Mouse (Mus musculus) heart, embryonic 11.5 days (tissue): ENCODE data around the gene Ap1g1. TPM values are rescaled to one million over a fixed set of nuclear protein-coding genes. Genes with fewer than 3 reads are reported as not detected.

Experiments
- ATAC-seq: fragments of 200-750 bp; cut with Nextera tagmentation; replicated peaks from 2 replicates; pipeline ENCODE4 v1.8.0; 2017; ENCODE audit warnings: moderate library complexity; ENCODE audit not compliant: insufficient number of reproducible peaks, low FRiP score, low TSS enrichment
- H3K27ac ChIP-seq: fragments of 300-500 bp; sonication (generic); 2 replicates; pipeline ENCODE4 v1.5.1; 2014; ENCODE audit warnings: mild to moderate bottlenecking, low read depth, low read length
- H3K27me3 ChIP-seq: fragments of 300-500 bp; sonication (generic); 2 replicates; pipeline ENCODE4 v1.6.1; 2014; ENCODE audit warnings: mild to moderate bottlenecking, low read length, mixed read lengths; ENCODE audit not compliant: control insufficient read depth, insufficient read depth
- H3K36me3 ChIP-seq: fragments of 300-500 bp; sonication (generic); 2 replicates; pipeline ENCODE4 v1.6.1; 2014; ENCODE audit warnings: mild to moderate bottlenecking, low read length, moderate library complexity, mixed read lengths; ENCODE audit not compliant: control insufficient read depth, insufficient read depth
- H3K4me1 ChIP-seq: fragments of 300-500 bp; sonication (generic); 2 replicates; pipeline ENCODE4 v1.6.1; 2014; ENCODE audit warnings: low read length; ENCODE audit not compliant: control insufficient read depth, insufficient read depth
- H3K4me2 ChIP-seq: fragments of 300-500 bp; sonication (generic); 2 replicates; pipeline ENCODE4 v1.6.1; 2014; ENCODE audit warnings: mild to moderate bottlenecking, moderate library complexity
- H3K4me3 ChIP-seq: fragments of 300-500 bp; sonication (generic); 2 replicates; pipeline ENCODE4 v1.5.1; 2014; ENCODE audit warnings: low read depth, low read length
- H3K9ac ChIP-seq: fragments of 300-500 bp; sonication (generic); 2 replicates; pipeline ENCODE4 v1.6.1; 2014; ENCODE audit warnings: mild to moderate bottlenecking, low read depth, low read length, moderate library complexity
- H3K9me3 ChIP-seq: fragments of 300-500 bp; sonication (generic); replicated peaks from 2 replicates; pipeline ENCODE4 v1.6.1; 2016; ENCODE audit warnings: low read length; ENCODE audit not compliant: control insufficient read depth
- WGBS: fragments of 180-500 bp; shearing (Covaris S2); extraction: QIAGEN DNeasy Blood & Tissue Kit; methylation state at CpG from one replicate; pipeline ENCODE4 v1.1.7; 2014; ENCODE audit not compliant: insufficient replicate concordance; 5-methylcytosine and 5-hydroxymethylcytosine counted together
- polyA plus RNA-seq: library from polyadenylated mRNA; unstranded; fragments of >200 nt; fragmentation: Nextera tagmentation; extraction: Ambion mirVana; gene quantifications from 2 replicates; pipeline ENCODE4 v1.2.1, GENCODE M21; 2014

Gene Ap1g1
- polyA plus RNA-seq, 1 experiment from 2014 or later, result 22.1 TPM

GRCm38 (mm10) chr8:109823561-109823960, 45.2 kb downstream of the Ap1g1 start:
- no peak overlapping the region for H3K4me2 ChIP-seq
- H3K4me1 ChIP-seq, result no peaks in the 10 kb centered on the region
- no peaks in the 10 kb centered on the region for H3K9me3 ChIP-seq
- H3K36me3 ChIP-seq, result no peaks in the 10 kb centered on the region; the same call in 1 of the 2 replicates
- H3K27ac ChIP-seq, result no peak overlapping the region
- WGBS, result 92% methylated on average over 2 of the region's 2 CpGs
- H3K9ac ChIP-seq, result no peak overlapping the region
- H3K27me3 ChIP-seq, result no peaks in the 10 kb centered on the region
- ATAC-seq, result no peak
- no peak overlapping the region for H3K4me3 ChIP-seq

GRCm38 (mm10) chr8:109839822-109840221, 61.5 kb downstream of the Ap1g1 start:
- Histone ChIP-seq H3K9me3 (no peaks in the 10 kb centered on the region), H3K27me3 (no peaks in the 10 kb centered on the region), H3K4me3 (no peak overlapping the region), H3K4me1 (no peaks in the 10 kb centered on the region), H3K9ac (no peak overlapping the region), H3K27ac (no peak overlapping the region), H3K36me3 (peaks cover 10% of the 10 kb centered on the region), H3K4me2 (no peak overlapping the region)
- WGBS, result 96% methylated on average over 2 of the region's 2 CpGs
- no peak for ATAC-seq

GRCm38 (mm10) chr8:109842468-109842867, 64.1 kb downstream of the Ap1g1 start:
- Histone ChIP-seq H3K9ac (no peak overlapping the region), H3K4me1 (no peaks in the 10 kb centered on the region), H3K36me3 (peaks cover 13% of the 10 kb centered on the region), H3K4me3 (no peak overlapping the region), H3K9me3 (no peaks in the 10 kb centered on the region), H3K27ac (no peak overlapping the region), H3K27me3 (no peaks in the 10 kb centered on the region), H3K4me2 (no peak overlapping the region)
- WGBS, result 88% methylated on average over 1 of the region's 1 CpGs
- ATAC-seq, result no peak

GRCm38 (mm10) chr8:109847866-109848265, 69.5 kb downstream of the Ap1g1 start:
- 0 out of 2 replicates have a peak, but pooled peaks cover 7% of the 10 kb centered on the region for H3K4me1 ChIP-seq
- no peak overlapping the region for H3K4me3 ChIP-seq
- 52% methylated on average over 2 of the region's 2 CpGs for WGBS
- no peak overlapping the region for H3K4me2 ChIP-seq
- H3K27ac ChIP-seq, result peak overlapping the region; percentile 7; the same call in 1 of the 2 replicates
- no peak for ATAC-seq
- no peaks in the 10 kb centered on the region for H3K27me3 ChIP-seq
- H3K9me3 ChIP-seq, result no peaks in the 10 kb centered on the region
- peaks cover 20% of the 10 kb centered on the region for H3K36me3 ChIP-seq
- no peak overlapping the region for H3K9ac ChIP-seq

- H3K9ac ChIP-seq, result no peak overlapping the region
- H3K4me2 ChIP-seq, result no peak overlapping the region
- H3K27me3 ChIP-seq, result no peaks in the 10 kb centered on the region
- peaks cover 16% of the 10 kb centered on the region for H3K36me3 ChIP-seq
- 89% methylated on average over 3 of the region's 3 CpGs for WGBS
- no peak overlapping the region for H3K4me3 ChIP-seq
- ATAC-seq, result no peak
- 0 out of 2 replicates have a peak, but pooled peaks cover 7% of the 10 kb centered on the region for H3K4me1 ChIP-seq
- no peaks in the 10 kb centered on the region for H3K9me3 ChIP-seq
- no peak overlapping the region for H3K27ac ChIP-seq
Measured at GRCm38 (mm10) chr8:109848981-109849380, 70.6 kb downstream of the Ap1g1 start.

GRCm38 (mm10) chr8:109853423-109853822, 75.1 kb downstream of the Ap1g1 start:
- no peak overlapping the region for H3K4me3 ChIP-seq
- H3K4me1 ChIP-seq, result 0 out of 2 replicates have a peak, but pooled peaks cover 2% of the 10 kb centered on the region
- H3K27me3 ChIP-seq, result no peaks in the 10 kb centered on the region
- 52% methylated on average over 6 of the region's 6 CpGs for WGBS
- no peak for ATAC-seq
- no peak overlapping the region for H3K9ac ChIP-seq
- H3K27ac ChIP-seq, result no peak overlapping the region
- no peaks in the 10 kb centered on the region for H3K9me3 ChIP-seq
- H3K4me2 ChIP-seq, result no peak overlapping the region
- peaks cover 17% of the 10 kb centered on the region for H3K36me3 ChIP-seq

GRCm38 (mm10) chr8:109854522-109854921, 76.2 kb downstream of the Ap1g1 start:
- no peak overlapping the region for H3K4me2 ChIP-seq
- H3K4me3 ChIP-seq, result no peak overlapping the region
- H3K27me3 ChIP-seq, result no peaks in the 10 kb centered on the region
- WGBS, result 85% methylated on average over 4 of the region's 4 CpGs
- no peak overlapping the region for H3K9ac ChIP-seq
- ATAC-seq, result no peak
- H3K9me3 ChIP-seq, result no peaks in the 10 kb centered on the region
- peaks cover 14% of the 10 kb centered on the region for H3K36me3 ChIP-seq
- H3K4me1 ChIP-seq, result no peaks in the 10 kb centered on the region
- H3K27ac ChIP-seq, result no peak overlapping the region

GRCm38 (mm10) chr8:109855451-109855850, 77.1 kb downstream of the Ap1g1 start:
- H3K27me3 ChIP-seq, result no peaks in the 10 kb centered on the region
- H3K4me1 ChIP-seq, result no peaks in the 10 kb centered on the region
- no peak overlapping the region for H3K9ac ChIP-seq
- no peak for ATAC-seq
- H3K27ac ChIP-seq, result no peak overlapping the region
- H3K4me3 ChIP-seq, result no peak overlapping the region
- no peaks in the 10 kb centered on the region for H3K9me3 ChIP-seq
- H3K36me3 ChIP-seq, result peaks cover 19% of the 10 kb centered on the region
- WGBS, result 96% methylated on average over 6 of the region's 6 CpGs
- no peak overlapping the region for H3K4me2 ChIP-seq

- 57% methylated on average over 2 of the region's 2 CpGs for WGBS
- Histone ChIP-seq H3K9me3 (no peaks in the 10 kb centered on the region), H3K4me2 (peak overlapping the region; percentile 14; the same call in 1 of the 2 replicates), H3K9ac (no peak overlapping the region), H3K27ac (no peak overlapping the region), H3K4me1 (peaks cover 6% of the 10 kb centered on the region; the same call in 1 of the 2 replicates), H3K27me3 (no peaks in the 10 kb centered on the region), H3K36me3 (peaks cover 11% of the 10 kb centered on the region; the same call in 1 of the 2 replicates), H3K4me3 (no peak overlapping the region)
- no peak for ATAC-seq
Measured at GRCm38 (mm10) chr8:109863398-109863797, 85.0 kb downstream of the Ap1g1 start.
